Mouse (Mus musculus): ENCODE measurements around the gene Rpl23a.

DNA sequence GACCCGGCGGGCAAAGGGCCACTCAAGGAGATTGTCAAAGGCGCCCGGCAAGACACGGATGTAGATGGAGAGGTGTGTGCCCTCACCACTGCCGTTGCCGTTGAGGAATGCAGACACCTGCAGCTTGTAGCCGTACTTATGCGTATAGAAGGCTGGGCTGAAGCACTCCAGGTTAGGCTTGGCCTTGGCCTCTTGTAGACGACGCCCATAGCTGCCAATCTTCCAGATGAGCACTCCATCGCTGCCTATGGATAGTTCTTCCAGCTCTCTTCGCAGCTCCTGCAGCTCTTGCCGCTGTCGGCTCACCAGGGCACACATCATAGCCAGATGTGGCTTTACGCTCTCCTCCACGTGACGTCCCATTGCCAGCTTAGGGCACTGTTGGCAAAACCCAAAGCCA, 23.2 kb downstream of the Rpl23a start:
- TF ChIP-seq GATA1 (IDR thresholded peaks at IDR 0.05; ENCODE audit: borderline replicate concordance, low read length), result no peak
- no peak for TF ChIP-seq FLI1 (IDR thresholded peaks at IDR 0.05; ENCODE audit: low read length)
